Mouse (Mus musculus): Measurements from ENCODE around the gene Rnf6.
"Not testable (repeated sequence)": the region's sequence is repeated elsewhere in the genome, so short reads cannot be mapped to it uniquely, and the experiment has no call there.

DNA sequence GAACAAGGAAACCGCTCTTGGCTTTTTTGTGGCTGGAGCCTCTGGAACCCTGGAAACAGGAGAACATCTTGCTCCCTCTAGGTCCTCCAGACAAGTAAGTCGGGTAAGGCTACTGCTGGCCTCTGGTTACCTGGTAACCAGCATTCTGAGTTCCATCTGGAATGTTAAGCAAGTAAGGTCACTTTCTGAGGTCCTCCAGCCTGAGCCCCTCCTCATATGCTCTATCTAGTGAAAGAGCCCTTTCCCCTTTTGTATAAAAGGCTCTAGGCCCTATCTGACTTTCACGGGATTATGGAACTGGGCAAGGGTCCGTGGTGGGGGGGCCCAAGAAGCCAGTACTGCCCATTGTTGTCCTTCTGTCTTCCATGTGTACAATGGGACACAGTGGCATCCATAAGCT, 36.2 kb downstream of the Rnf6 start, which contains the start of gene 1700001J03Rik:
- TF ChIP-seq CTCF, EP300 (IDR thresholded peaks at IDR 0.05): not testable (repeated sequence)

All from lung, postnatal 0 days (tissue).